Mouse (Mus musculus): ENCODE measurements at regions not wholly inside any gene's neighbourhood (a gene's known extent, or its start where the extent isn't known, plus 50 kb on each side); places are given as distances from the start of the nearest gene placed in this dataset.

GRCm38 (mm10) chr2:105454353-105454752 is 55.2 kb upstream of the Rcn1 start:
- DNase-seq (ENCODE audit: low spot score in 2 of 2), result no peak

DNA sequence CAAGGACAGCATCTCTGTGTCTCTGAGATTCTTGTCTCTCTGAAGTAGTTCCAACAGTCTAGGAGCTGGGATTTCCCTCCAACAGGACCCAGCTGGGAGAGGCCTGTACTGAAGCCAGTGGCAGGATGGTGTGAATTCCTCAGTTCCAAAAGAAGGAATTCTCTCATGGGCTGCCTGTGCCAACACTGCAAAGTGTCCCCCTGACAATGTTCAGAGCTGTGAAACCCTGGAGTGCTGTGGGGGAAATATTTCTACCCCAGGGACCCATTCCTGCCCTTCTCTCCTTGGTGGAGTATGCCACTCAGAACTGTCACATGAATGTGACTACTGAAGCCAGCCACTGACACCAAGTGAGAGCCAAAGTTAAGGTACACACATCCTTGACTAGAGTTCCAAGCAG is 55.7 kb upstream of the Rcn1 start:
- DNase-seq (ENCODE audit: low spot score in 2 of 2), result no peak

DNA sequence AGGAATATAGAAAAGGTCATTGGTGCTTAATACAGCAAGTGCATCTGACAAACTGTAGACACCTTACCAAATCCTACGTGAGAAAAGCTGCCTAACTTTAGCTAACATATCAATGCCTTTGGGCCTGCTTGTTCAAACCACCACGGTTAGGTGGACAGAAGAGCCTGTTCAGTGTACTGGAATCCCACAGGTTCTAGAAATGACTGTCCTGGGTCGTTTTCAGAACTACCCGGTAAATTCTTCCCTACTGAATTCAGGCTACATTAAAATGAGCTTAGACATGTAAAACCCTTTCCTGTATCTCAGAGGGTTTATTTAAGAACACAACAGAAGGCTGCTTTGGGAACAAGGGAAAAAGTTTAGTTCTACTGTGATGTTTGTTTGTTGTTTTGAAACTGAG is 59.5 kb upstream of the Rcn1 start:
- no peak for DNase-seq (ENCODE audit: low spot score in 2 of 2)

- no peak for DNase-seq (ENCODE audit: low spot score in 2 of 2)
Measured at GRCm38 (mm10) chr2:105459512-105459911, 60.4 kb upstream of the Rcn1 start.

DNA sequence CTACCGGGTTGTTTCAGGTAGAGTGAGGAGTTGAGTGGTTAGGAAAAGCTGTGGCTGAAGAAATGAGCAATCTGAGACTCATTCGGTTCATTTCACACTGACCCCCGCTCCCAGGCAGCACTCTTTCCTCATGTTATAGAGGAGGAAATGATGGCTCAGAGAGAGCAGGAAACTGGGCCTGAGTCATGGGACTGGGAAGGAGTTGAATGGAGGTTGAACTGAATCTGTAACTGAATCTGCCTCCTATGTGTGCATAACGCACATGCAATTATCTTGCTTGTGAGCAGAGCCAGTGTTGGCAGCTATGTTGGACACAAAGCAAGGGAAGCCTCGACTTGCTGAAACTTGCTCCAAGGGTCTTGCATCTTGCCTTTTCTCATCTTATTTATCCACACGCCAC is 66.5 kb upstream of the Rcn1 start:
- DNase-seq (ENCODE audit: low spot score in 2 of 2), result no peak

GRCm38 (mm10) chr2:105468930-105469329 is 69.8 kb upstream of the Rcn1 start:
- peak; percentile 62 to 71 for DNase-seq (ENCODE audit: low spot score in 2 of 2)

DNA sequence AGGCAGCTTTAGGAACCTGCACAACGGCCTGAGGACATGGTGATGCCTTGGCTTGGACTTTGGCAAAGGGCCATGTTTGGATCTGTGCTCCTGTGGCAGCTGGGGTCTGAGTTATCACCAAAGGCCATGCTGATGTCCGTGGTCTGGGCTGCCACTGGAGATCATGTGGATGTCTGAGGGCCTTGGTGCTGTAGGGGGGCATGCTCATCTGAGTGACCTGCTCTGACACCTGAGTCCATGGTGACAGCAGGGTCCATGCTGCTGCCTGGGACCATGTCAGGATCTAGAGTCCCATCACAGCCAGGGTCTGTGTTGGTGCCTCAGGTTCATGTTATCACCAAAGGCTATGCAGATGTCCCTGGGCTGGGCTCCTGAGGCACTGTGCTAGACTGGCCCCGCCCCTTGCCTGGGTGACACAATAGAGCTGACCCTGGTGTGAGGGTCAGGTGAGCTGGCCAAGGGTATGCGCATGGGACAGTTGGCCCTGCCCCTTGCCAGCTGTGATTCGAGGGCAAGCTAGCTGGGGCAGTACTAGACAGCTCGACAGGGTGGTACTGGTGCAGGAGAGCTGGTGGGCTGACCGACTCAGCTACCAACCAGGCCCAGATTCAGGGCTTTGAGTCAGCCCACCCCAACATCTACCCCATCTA is 77.0 kb upstream of the Rcn1 start:
- DNase-seq (ENCODE audit: low spot score in 2 of 2), result no peak

- DNase-seq (ENCODE audit: low spot score in 2 of 2), result no peak
Measured at GRCm38 (mm10) chr2:105481990-105482592, 83.0 kb upstream of the Rcn1 start.

DNA sequence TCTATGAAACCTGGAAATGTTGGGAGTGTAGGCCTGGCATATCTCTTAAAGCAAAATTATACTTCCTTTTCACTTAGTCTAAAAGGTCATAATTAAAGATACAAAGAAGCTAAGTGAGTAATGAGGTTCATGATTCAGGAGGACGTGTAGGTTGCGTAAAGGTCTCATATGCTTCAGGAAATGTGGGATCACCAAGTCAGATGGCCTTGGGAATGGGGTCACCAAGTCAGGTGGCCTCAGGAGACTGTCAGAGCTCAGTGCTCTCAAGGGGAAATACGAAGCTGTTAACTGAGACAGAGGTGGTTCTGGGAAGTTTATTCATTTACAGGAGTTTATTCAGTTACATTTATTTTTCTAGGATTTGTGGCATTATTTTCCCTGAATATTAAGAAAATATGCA is 85.4 kb upstream of the Rcn1 start:
- no peak for DNase-seq (ENCODE audit: low spot score in 2 of 2)

GRCm38 (mm10) chr2:105485286-105485685 is 86.2 kb upstream of the Rcn1 start:
- no peak for DNase-seq (ENCODE audit: low spot score in 2 of 2)

DNA sequence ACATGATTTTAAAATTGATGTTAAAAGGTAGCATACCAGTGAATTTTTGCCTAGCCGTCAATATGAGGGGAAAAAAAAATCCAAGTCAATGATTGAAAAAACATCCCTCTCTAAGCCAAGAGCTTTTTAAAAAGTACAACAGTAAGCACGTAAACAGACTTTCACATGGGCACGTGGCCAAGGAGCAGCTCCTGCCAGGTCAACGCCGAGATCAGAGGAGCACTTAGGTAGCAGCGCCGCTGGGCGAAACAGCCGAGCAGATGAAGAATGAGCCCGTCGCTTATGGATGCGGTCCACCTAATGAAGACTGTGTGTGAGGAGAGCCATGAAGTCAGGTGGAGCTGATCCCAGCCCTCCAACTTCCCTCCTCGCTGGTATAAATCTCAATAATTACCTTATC is 96.7 kb upstream of the Rcn1 start:
- DNase-seq (ENCODE audit: low spot score in 2 of 2), result no peak

- DNase-seq (ENCODE audit: low spot score in 2 of 2), result no peak
Measured at GRCm38 (mm10) chr2:105504197-105504596, 105.1 kb upstream of the Rcn1 start.

- no peak for DNase-seq (ENCODE audit: low spot score in 2 of 2)
Measured at GRCm38 (mm10) chr2:105505554-105505953, 106.4 kb upstream of the Rcn1 start.

DNA sequence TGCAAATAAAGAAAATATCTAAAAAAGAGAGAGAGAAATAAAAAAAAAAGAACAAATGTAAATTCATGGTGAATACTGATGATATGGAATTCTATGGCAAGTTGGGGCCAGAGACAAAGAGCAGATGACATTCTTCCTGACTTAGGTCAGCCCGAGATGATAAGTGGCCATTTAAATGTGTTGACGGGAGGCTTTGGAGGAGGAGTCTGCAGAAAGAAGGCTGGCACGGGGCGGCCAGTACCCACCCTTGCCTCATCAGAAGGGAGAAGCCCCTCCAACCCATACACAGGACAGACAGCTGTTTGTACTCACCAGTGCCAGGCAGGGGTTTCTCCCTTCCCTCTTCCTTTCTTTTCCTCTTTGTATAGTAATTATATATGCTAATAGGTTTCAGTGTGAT is 108.0 kb upstream of the Rcn1 start:
- no peak for DNase-seq (ENCODE audit: low spot score in 2 of 2)

DNA sequence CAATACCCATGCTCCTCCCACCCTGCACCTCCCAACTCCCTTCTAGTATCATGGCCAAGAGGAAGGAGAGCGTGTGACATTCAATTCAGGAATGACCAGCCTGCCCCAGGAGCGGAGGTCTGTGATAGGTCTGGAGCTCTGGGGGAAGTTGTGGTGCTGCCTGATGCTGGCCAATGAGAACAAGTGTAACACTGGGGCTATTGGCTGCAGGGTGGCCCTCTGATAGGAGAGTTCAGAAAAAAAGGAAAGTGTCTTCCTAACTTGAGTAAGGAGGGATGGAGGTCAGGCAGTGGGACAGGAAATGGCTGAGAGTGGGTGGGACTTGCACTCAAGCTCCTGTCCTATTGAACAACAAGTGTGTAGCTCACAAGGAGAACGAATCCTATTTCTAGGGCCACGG is 111.7 kb upstream of the Rcn1 start:
- no peak for DNase-seq (ENCODE audit: low spot score in 2 of 2)

- DNase-seq (ENCODE audit: low spot score in 2 of 2), result no peak
Measured at GRCm38 (mm10) chr2:105511690-105512089, 112.6 kb upstream of the Rcn1 start.

- no peak for DNase-seq (ENCODE audit: low spot score in 2 of 2)
Measured at GRCm38 (mm10) chr2:105514226-105514625, 115.1 kb upstream of the Rcn1 start.

GRCm38 (mm10) chr2:105514881-105515280 is 115.8 kb upstream of the Rcn1 start:
- peak in 1 of 2 experiments; percentile 2 for DNase-seq (ENCODE audit: low spot score in 2 of 2)

DNA sequence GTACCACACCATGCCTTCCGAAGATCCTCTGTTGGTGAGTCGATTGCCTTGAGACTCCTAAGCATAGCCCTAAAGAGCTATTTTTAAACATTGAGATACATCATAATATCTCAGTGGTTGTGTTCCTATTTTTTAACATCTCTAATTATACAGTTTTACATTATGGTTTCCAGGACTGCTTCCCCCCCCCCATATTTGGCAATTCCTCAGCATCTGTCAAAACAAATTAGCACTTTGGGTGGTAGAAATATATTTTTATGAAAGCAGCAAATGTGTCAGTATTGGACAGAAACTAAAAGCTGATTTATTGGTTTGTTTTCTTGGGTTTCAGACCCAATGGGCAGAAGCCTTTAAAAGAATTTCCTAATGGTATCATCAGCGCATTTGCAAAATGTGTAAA is 116.2 kb upstream of the Rcn1 start:
- no peak for DNase-seq (ENCODE audit: low spot score in 2 of 2)

- no peak for DNase-seq (ENCODE audit: low spot score in 2 of 2)
Measured at GRCm38 (mm10) chr2:105516267-105517133, 117.4 kb upstream of the Rcn1 start.

DNA sequence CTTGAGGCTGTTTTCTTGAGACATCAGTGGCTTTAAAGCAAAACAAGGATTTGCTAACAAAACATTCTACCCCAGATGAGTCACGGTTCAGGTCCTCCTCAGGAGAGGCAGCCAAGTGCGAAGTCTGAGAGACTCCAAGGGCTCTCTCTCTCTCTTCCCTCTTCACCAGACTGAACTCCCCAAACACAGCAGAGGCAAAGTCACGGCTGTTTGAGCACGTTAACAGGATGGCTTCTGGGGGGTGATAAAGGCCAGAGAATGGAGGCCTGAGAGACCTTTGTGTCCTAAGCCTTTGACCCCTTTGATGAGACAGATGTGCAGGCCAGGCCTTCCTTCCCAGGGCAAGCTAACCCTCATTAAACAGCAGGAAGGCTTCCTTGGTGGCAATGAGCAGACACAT is 122.7 kb upstream of the Rcn1 start:
- DNase-seq (ENCODE audit: low spot score in 2 of 2), result no peak

- DNase-seq (ENCODE audit: low spot score in 2 of 2), result peak; percentile 27 to 48
Measured at GRCm38 (mm10) chr2:105523297-105523802, 124.2 kb upstream of the Rcn1 start.

Data from left cerebral cortex, adult 18-20 months (tissue).